Mouse (Mus musculus): ENCODE data around the gene Ptcd2. TPM values are rescaled to one million over a fixed set of nuclear protein-coding genes. Genes with fewer than 3 reads are reported as not detected.

Ptcd2 gene
- polyA plus RNA-seq (2012; rRNA removed) = 4.7 and 5.8 TPM in 2 replicates

GRCm38 (mm10) chr13:99344599-99345575, at the start of gene Ptcd2, which contains the start of gene Mrps27:
Gene Ptcd2, minus strand, starts transcription at chr13:99344705.
Gene Mrps27, plus strand, starts transcription at chr13:99344786.

Other genes starting within 250 kb of the Ptcd2 start
- 0.33 and 0.71 TPM in 2 replicates for gene Zfp366, start 159.9 kb downstream of the Ptcd2 start, polyA plus RNA-seq (2012; rRNA removed)
- 5.9 and 9.5 TPM in 2 replicates for gene Mrps27, start 81 bp upstream of the Ptcd2 start, polyA plus RNA-seq (2012; rRNA removed)
- 0.58 and 0.75 TPM in 2 replicates for gene Map1b, start 171.8 kb upstream of the Ptcd2 start, polyA plus RNA-seq (2012; rRNA removed)

Measured in stomach, adult 2 months (tissue).